Mouse (Mus musculus) neural tube, embryonic 10.5 days (tissue): Measurements from ENCODE around the gene Olfr905.

ENCODE experiments used
- DNase-seq: peaks from one replicate; pipeline ENCODE4 v3.0.0-alpha.2; 2017; ENCODE audit warnings: low spot score; ENCODE audit errors: extremely low spot score

Gene Olfr905

DNA sequence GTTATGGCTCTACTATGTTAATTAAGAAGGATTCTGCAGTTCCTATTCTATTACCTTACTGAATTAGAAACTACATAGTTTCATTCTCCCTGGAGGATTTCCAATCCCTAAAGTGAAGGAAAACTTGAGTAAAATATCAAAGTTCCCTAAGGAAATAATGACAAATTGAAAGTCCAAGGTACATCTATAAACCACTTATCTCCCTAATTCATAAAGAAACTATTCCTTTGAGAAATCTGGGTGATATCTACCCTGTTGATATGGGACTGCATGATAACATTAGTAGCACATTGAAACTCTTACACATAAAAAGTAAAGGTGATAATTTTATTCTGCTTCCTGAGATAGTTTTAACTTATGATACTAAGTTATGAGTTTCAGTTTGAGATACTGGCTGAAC is at the start of gene Olfr905:
TSS of gene Olfr905 (plus strand) at position 301 of the 400 bp plus-strand sequence.
- DNase-seq, result no peak

DNA sequence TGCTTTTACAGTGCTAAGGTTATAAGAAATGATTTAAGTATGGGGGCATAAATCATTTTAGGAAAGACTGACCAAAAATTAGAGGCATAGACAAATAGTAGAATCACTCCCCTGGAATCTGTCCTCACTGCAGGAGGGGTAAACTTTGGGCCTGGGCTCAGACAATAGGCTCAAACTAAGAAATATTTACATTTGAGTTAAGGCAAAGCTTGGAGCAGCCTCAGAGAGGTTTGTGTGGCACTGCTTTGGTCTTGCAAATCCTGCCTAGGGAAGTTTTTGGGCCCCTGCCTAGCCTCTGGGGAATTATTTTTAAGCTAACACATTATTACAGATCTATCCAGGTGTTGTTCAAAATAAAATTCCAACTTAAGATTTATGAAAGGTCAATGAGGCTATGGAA is 47.1 kb upstream of the Olfr905 start:
- DNase-seq, result no peak

- DNase-seq, result no peak
Observed at GRCm38 (mm10) chr9:38427026-38427425, 43.9 kb upstream of the Olfr905 start.

DNA sequence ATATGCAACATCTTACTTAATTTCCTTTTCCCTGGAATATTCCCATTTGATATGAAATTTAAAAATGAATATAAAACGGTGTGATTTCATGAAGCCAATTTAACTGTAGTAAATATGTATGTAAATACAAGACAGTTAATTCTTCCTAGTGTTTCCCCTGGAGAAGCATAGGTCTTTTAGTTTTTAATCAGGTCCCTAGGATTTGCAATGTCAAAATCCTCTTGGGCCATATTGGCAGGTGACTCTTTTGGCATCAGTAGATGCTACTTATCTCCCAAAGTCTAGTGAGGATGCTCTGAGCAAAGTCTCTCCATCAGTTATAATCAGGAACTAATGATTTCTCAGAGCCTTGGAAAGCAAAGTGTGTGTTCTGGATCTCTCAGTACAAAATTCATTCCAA is 41.8 kb upstream of the Olfr905 start, which contains the start of gene Olfr901:
TSS of gene Olfr901 (plus strand) at position 301 of the 400 bp plus-strand sequence.
- no peak for DNase-seq

GRCm38 (mm10) chr9:38447352-38447751 is 23.6 kb upstream of the Olfr905 start, which contains the start of gene Olfr902:
Olfr902 (plus strand) TSS chr9:38447652.
- DNase-seq, result no peak

GRCm38 (mm10) chr9:38462844-38463243 is 8.1 kb upstream of the Olfr905 start, which contains the start of gene Olfr904:
Olfr904 (plus strand) TSS chr9:38463144.
- DNase-seq, result no peak

DNA sequence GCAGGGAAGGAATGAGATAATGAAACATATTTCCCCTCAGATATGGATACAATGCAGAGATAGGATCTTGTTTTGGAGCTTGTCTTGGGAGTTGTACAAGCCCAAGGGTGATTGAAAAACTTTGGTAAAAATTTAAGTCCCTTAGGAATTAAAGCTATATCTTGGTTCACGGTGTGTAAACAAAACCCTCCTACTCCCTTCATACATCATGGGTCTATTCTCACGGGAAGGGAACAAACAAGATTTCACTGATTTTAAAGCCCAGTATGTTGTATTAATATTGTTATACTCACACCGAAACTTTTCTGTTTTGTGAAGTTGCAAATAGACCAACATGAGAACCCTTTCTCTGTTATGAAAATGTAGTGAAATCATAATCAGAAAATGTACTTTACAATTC is 15.9 kb downstream of the Olfr905 start, which contains the start of gene Olfr906:
TSS of gene Olfr906 (plus strand) at position 301 of the 400 bp plus-strand sequence.
- DNase-seq, result no peak

DNA sequence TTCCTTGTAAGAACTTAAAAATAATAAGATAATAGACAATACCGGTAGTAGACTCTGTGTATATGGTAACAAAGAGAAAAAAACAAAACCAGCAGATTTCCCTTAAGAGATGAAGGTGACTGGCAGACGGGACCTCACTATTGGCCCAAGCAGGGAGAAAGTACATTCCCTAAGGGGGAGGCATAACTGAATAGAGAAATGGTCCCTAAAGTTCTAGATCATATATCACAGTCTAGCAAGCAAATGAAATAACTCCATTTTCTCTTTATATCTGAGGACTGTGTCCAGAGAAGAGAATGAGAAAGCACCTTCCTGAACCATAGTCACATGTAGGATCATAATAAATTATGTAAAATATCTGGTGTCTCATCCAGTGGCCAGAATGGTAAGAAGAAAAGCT is 24.6 kb downstream of the Olfr905 start, which contains the start of gene Olfr907:
TSS of gene Olfr907 (plus strand) at position 301 of the 400 bp plus-strand sequence.
- no peak for DNase-seq

DNA sequence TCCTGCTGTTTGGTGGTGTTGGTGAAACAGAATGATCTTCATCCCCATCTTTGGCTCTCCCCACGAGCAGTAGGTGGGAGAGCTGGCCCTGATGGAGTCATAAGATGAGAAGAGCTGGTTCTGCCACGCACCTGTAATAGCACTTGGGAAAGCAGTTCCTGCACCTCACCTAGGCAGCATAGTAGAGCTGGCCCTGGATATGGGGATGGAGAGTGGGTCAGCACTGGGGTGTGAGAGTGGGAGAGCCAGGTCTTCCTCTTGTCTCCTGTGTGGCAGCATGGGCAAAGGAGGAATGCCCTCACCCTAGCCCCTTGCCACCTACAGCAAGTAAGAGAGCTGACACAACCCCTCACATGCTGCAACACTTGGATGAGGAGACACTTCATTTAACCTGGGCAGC is 41.4 kb downstream of the Olfr905 start:
- no peak for DNase-seq

DNA sequence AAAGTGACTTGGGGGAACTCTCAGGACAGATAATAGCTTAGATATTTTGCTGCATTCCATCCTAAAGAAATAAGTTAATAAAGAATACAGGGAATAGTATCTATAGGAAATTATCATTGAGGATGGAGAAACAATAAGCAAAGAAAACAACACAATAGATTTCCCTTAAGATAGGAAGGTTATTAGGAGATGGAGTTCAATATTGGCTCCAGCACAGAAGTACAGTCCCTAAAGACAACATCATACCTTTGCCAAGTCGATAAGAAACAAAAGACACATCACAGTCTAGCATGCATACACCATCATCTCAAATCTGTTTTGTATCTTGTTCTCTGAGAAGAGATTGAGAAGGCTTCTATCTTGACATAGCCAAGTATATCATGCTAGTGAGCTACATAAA is 50.4 kb downstream of the Olfr905 start, which contains the start of gene Olfr911-ps1:
TSS of gene Olfr911-ps1 (plus strand) at position 301 of the 400 bp plus-strand sequence.
- no peak for DNase-seq
